Mouse (Mus musculus) neural tube, embryonic 13.5 days (tissue): ENCODE measurements around the gene Mrgpra6. TPM values are rescaled to one million over a fixed set of nuclear protein-coding genes. Genes with fewer than 3 reads are reported as not detected.

Experiments
- ATAC-seq: fragments of 200-750 bp; cut with Nextera tagmentation; 2 replicates; pipeline ENCODE4 v1.8.0; 2017; ENCODE audit warnings: low read depth, mild to moderate bottlenecking, moderate TSS enrichment, moderate library complexity
- H3K27ac ChIP-seq: fragments of 300-500 bp; sonication (generic); replicated peaks from 2 replicates; pipeline ENCODE4 v1.5.1; 2015; ENCODE audit warnings: moderate library complexity, mild to moderate bottlenecking, inconsistent platforms
- H3K27me3 ChIP-seq: fragments of 300-500 bp; sonication (generic); 2 replicates; pipeline ENCODE4 v1.6.1; 2015; ENCODE audit warnings: mild to moderate bottlenecking, inconsistent platforms
- H3K36me3 ChIP-seq: fragments of 300-500 bp; sonication (generic); 2 replicates; pipeline ENCODE4 v1.6.1; 2015; ENCODE audit warnings: mild to moderate bottlenecking, inconsistent platforms
- H3K4me1 ChIP-seq: fragments of 300-500 bp; sonication (generic); replicated peaks from 2 replicates; pipeline ENCODE4 v1.6.1; 2015; ENCODE audit warnings: inconsistent platforms
- H3K4me2 ChIP-seq: fragments of 300-500 bp; sonication (generic); 2 replicates; pipeline ENCODE4 v1.6.1; 2015; ENCODE audit warnings: inconsistent platforms, mild to moderate bottlenecking, moderate library complexity
- H3K4me3 ChIP-seq: fragments of 300-500 bp; sonication (generic); 2 replicates; pipeline ENCODE4 v1.5.1; 2015; ENCODE audit warnings: mild to moderate bottlenecking, inconsistent platforms
- H3K9ac ChIP-seq: fragments of 300-500 bp; sonication (generic); 2 replicates; pipeline ENCODE4 v1.6.1; 2015; ENCODE audit warnings: moderate library complexity, mild to moderate bottlenecking, inconsistent platforms
- H3K9me3 ChIP-seq: fragments of 300-500 bp; sonication (generic); 2 replicates; pipeline ENCODE4 v1.6.1; 2016; ENCODE audit warnings: inconsistent platforms
- WGBS: fragments of 180-500 bp; shearing (Covaris S2); methylation state at CpG from one replicate; pipeline ENCODE4 v1.1.7; 2015; 5-methylcytosine and 5-hydroxymethylcytosine counted together
- polyA plus RNA-seq: library from polyadenylated mRNA; unstranded; fragments of >200 nt; fragmentation: Nextera tagmentation; extraction: Ambion mirVana; gene quantifications from 2 replicates; pipeline ENCODE4 v1.2.1, GENCODE M21; 2015

Gene Mrgpra6
- polyA plus RNA-seq, 1 experiment from 2014 or later = not detected

DNA sequence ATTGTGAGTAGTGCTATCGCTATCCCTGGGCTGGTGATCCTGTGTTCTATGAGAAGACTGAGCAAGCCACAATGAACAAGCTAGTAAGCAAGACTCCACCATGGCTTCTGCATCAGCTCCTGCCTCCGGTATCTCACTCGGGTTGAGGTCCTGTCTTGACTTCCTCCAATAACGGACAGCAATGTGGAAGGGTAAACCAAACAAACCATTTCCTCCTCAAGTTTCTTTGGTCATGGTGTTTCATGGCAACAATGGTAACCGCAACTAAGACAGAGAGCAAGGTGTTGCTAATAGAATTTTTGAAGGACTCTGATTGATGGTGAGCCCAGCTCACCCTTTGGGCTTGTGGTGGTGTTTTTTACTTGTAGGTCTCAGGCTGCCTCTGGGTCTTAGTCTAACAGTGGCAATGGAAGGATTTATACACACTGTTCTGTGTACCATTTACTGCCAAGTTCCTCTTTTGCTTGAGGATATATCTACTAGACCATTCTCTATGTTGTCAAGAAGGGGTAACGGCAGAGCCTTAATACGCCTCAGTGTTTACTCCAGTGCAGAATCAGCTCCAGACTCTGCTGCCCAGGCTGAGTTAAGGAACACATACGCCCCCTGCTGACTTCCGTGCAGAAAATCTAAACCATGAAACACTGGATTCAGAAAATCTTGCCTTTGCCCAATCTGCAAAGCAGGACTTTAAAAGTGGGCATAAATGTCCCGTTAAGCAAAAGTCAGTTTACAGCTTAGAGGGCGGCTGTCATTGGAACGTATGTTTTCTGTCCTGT is 58.5 kb downstream of the Mrgpra6 start:
- WGBS = 62% methylated on average over 12 of the region's 12 CpGs
- H3K36me3 ChIP-seq = no peaks in the 10 kb centered on the region
- H3K9me3 ChIP-seq = no peaks in the 10 kb centered on the region
- no peak overlapping the region for H3K4me2 ChIP-seq
- no peak for ATAC-seq
- H3K4me1 ChIP-seq = no peaks in the 10 kb centered on the region
- no peak overlapping the region for H3K4me3 ChIP-seq
- H3K27me3 ChIP-seq = no peaks in the 10 kb centered on the region
- H3K9ac ChIP-seq = no peak overlapping the region
- H3K27ac ChIP-seq = no peak overlapping the region

DNA sequence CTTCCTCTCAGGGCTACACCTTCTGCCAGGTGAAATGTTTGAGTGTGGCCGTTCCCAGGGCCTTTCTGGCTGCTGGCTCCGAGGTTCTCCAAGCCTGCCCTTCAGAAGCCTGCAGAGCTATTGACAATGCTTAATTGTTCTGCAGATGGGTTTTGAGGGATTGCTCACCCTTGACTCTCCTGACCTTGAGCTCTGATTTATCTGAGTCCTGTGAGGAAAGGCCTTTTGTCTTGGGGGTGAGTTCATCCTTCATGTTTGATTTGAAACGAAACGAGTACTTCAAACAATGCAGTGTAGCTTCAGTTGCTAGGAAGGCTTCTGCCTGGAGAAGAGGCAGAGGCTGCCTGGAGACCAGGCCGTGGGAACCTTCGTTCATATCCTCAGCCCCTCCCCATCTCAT is 60.4 kb downstream of the Mrgpra6 start:
- Histone ChIP-seq H3K9ac (no peak overlapping the region), H3K27me3 (no peaks in the 10 kb centered on the region), H3K4me3 (no peak overlapping the region), H3K9me3 (no peaks in the 10 kb centered on the region), H3K27ac (no peak overlapping the region), H3K4me1 (no peaks in the 10 kb centered on the region), H3K4me2 (no peak overlapping the region), H3K36me3 (no peaks in the 10 kb centered on the region)
- 21% methylated on average over 6 of the region's 6 CpGs for WGBS
- ATAC-seq = no peak

DNA sequence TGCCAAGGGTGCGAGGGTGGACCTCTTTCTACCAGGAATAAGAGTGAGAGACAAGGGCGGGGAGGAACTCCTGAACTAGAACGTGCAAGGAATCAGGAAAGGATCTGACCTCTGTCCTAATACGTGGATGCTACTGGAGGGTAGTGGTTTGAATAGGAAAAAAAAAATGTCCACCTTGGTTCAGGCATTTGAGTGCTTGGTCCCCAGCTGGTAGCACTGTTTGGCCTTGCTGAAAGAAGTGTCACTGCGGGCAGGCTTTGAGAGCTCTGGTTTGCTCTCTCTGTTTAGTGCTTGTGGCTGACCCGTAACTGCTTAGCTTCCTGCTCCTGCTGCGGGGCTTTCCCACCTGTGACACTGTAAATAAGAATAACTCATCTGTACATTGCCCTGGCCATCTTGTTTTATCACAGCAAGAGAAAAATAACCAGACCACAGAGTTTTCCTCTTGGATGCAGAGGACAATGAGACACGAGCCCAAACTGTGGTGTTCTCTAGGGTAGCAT is 64.8 kb downstream of the Mrgpra6 start:
- H3K4me2 ChIP-seq = no peak overlapping the region
- no peak overlapping the region for H3K4me3 ChIP-seq
- H3K9ac ChIP-seq = no peak overlapping the region
- ATAC-seq = no peak
- H3K36me3 ChIP-seq = no peaks in the 10 kb centered on the region
- H3K9me3 ChIP-seq = no peaks in the 10 kb centered on the region
- H3K27me3 ChIP-seq = peaks cover 3% of the 10 kb centered on the region; the same call in 1 of the 2 replicates
- no peaks in the 10 kb centered on the region for H3K4me1 ChIP-seq
- WGBS = 81% methylated on average over 8 of the region's 8 CpGs
- H3K27ac ChIP-seq = no peak overlapping the region

Other genes starting within 250 kb of the Mrgpra6 start
- 5.5 and 7.4 TPM in 2 replicates for gene Uevld, start 246.4 kb downstream of the Mrgpra6 start, polyA plus RNA-seq
- not detected in 2 replicates for gene Gm9999, start 221.3 kb downstream of the Mrgpra6 start, polyA plus RNA-seq
- gene Spty2d1, start 196.5 kb downstream of the Mrgpra6 start, polyA plus RNA-seq = 8.3 and 9.6 TPM in 2 replicates
- gene Tmem86a, start 154.3 kb downstream of the Mrgpra6 start, polyA plus RNA-seq = 23.3 and 25.8 TPM in 2 replicates
- 100 and 103 TPM in 2 replicates for gene Ptpn5, start 71.2 kb downstream of the Mrgpra6 start, polyA plus RNA-seq
- not detected in 2 replicates for gene Mrgpra9, start 47.9 kb upstream of the Mrgpra6 start, polyA plus RNA-seq
- 0.24 TPM in 1 of 2 replicates, not detected in the other for gene Mrgpra1, start 149.3 kb upstream of the Mrgpra6 start, polyA plus RNA-seq
- gene Mrgpra2a, start 247.2 kb upstream of the Mrgpra6 start, polyA plus RNA-seq = not detected in 2 replicates